Comparison of ENCODE assay signal across 15 mouse cellular contexts in the genomic region with DNA sequence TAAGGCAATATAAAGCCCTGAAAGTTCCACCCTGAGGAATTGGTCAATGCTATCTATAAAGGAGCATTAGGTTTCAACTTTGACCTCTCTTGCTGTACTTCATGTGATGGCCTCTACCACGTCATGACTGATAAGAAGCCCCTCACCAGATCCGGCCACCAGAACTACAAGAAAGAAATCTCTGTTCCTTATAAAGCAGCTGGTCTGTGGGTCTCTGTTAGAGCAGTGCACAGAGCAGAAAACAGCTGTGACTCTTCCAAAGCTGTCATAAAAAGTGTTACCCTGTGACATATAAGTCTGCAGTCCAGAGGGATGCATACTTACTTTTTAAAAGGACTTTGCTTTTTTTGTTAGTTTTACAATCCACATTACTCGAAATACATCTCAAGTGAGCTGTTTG.
"Had no signal": no experiment of that assay in that cellular context is flagged by ENCODE, and none has a peak within 500 bp of the region (broad histone marks: within the 10 kb centered on the region; RNA-seq: fewer than 3 reads in every experiment).

No protein-coding gene starts in this region.

- H3K36me3 ChIP-seq: limb, embryonic 15.5 days; liver, embryonic 12.5 days; lung, embryonic 15.5 days; midbrain, embryonic 10.5 days; neural tube, embryonic 15.5 days had no signal

- H3K9me3 ChIP-seq: limb, embryonic 15.5 days; liver, embryonic 12.5 days; lung, embryonic 15.5 days; midbrain, embryonic 10.5 days; neural tube, embryonic 15.5 days had no signal

- H3K9ac ChIP-seq: limb, embryonic 15.5 days; liver, embryonic 12.5 days; lung, embryonic 15.5 days; neural tube, embryonic 15.5 days had no signal

- H3K4me1 ChIP-seq: limb, embryonic 15.5 days; liver, embryonic 12.5 days; midbrain, embryonic 10.5 days; neural tube, embryonic 15.5 days had no signal

- H3K27ac ChIP-seq: layer of hippocampus, adult 2 months; limb, embryonic 15.5 days; liver, embryonic 12.5 days; lung, embryonic 15.5 days; midbrain, embryonic 10.5 days; neural tube, embryonic 15.5 days had no signal

- H3K4me3 ChIP-seq: layer of hippocampus, adult 2 months; limb, embryonic 15.5 days; liver, embryonic 12.5 days; lung, embryonic 15.5 days; midbrain, embryonic 10.5 days; myocyte; neural tube, embryonic 15.5 days had no signal

- ATAC-seq: liver, embryonic 12.5 days had no signal

- H3K4me2 ChIP-seq: limb, embryonic 15.5 days; liver, embryonic 12.5 days; lung, embryonic 15.5 days; neural tube, embryonic 15.5 days had no signal

- DNase-seq: kidney, adult 18-20 months; kidney, postnatal 14 days; lung, postnatal 36 days; midbrain, embryonic 14.5 days; right cerebral cortex, adult 18-20 months; right cerebral cortex, postnatal 25 days; thymus, adult 18-20 months; thymus, postnatal 14 days had no signal

- H3K27me3 ChIP-seq: limb, embryonic 15.5 days; liver, embryonic 12.5 days; lung, embryonic 15.5 days; neural tube, embryonic 15.5 days had no signal
